In genomic region chr3:131117883-131118282, GRCm38 (mm10) we compare ENCODE assay signal across 14 mouse cellular contexts. TPM values are rescaled to one million over a fixed set of nuclear protein-coding genes. Genes with fewer than 3 reads are reported as not detected.
DNase-seq lines count a peak whose midpoint lies in the region; ATAC-seq and TF ChIP-seq lines count a peak whose summit lies in the region.
"Had no signal": no experiment of that assay in that cellular context is flagged by ENCODE, and none has a peak within 500 bp of the region (broad histone marks: within the 10 kb centered on the region; RNA-seq: fewer than 3 reads in every experiment).

No protein-coding gene starts in this region.

- peak; percentile 0 for TF ChIP-seq RAD21 in CH12.LX (IDR thresholded peaks at IDR 0.05; ENCODE audit: low read depth, low read length)

- H3K36me3 ChIP-seq in CH12.LX (replicated peaks in 1 of 2; ENCODE audit: control insufficient read depth in 1 of 2, insufficient read depth in 1 of 2, low read length in 1 of 2) = peaks cover 11 to 21% of the 10 kb centered on the region in 2 experiments
- H3K36me3 ChIP-seq in limb, embryonic 10.5 days = peaks cover 85% of the 10 kb centered on the region
- H3K36me3 ChIP-seq in hindbrain, embryonic 13.5 days = no peaks in the 10 kb centered on the region
- H3K36me3 ChIP-seq: hindbrain, embryonic 12.5 days; liver, embryonic 12.5 days had no signal

- in situ Hi-C loops in CH12.LX (cut with MboI; ENCODE audit: low pct_ligation_motif_present, low pct_unique_long_range_greater_than_20kb, low sequenced_read_pairs) = no loop called here

- peak; percentile 80 for TF ChIP-seq EP300 in CH12.LX (IDR thresholded peaks at IDR 0.05; ENCODE audit: low read length)

- peaks cover 14 to 37% of the 10 kb centered on the region in 2 experiments for H3K4me1 ChIP-seq in CH12.LX (ENCODE audit: control insufficient read depth in 1 of 2, insufficient read depth in 2 of 2)
- peaks cover 45% of the 10 kb centered on the region for H3K4me1 ChIP-seq in limb, embryonic 10.5 days
- no peaks in the 10 kb centered on the region; the same call in 1 of the 2 replicates for H3K4me1 ChIP-seq in hindbrain, embryonic 13.5 days (replicated peaks)
- H3K4me1 ChIP-seq: hindbrain, embryonic 12.5 days; liver, embryonic 12.5 days had no signal

- ATAC-seq in hindbrain, embryonic 13.5 days (ENCODE audit: low FRiP score) = no peak
- ATAC-seq: forebrain, embryonic 13.5 days; liver, embryonic 12.5 days; lung, postnatal 0 days had no signal

- H3K9ac ChIP-seq in CH12.LX (ENCODE audit: insufficient read depth, low read depth) = peak overlapping the region; percentile 60
- H3K9ac ChIP-seq in hindbrain, embryonic 13.5 days = no peak overlapping the region
- H3K9ac ChIP-seq: forebrain, embryonic 13.5 days; hindbrain, embryonic 12.5 days; liver, embryonic 12.5 days had no signal

- peak overlapping the region; percentile 80 for H3K4me2 ChIP-seq in CH12.LX (ENCODE audit: insufficient read depth, low read depth, poor library complexity, severe bottlenecking)
- no peak overlapping the region for H3K4me2 ChIP-seq in hindbrain, embryonic 13.5 days
- H3K4me2 ChIP-seq: forebrain, embryonic 13.5 days; heart, embryonic 11.5 days; hindbrain, embryonic 12.5 days; liver, embryonic 12.5 days had no signal

- H3K9me3 ChIP-seq in CH12.LX (replicated peaks; ENCODE audit: low read length) = peaks cover 3% of the 10 kb centered on the region
- no peaks in the 10 kb centered on the region for H3K9me3 ChIP-seq in limb, embryonic 10.5 days (replicated peaks)
- H3K9me3 ChIP-seq in hindbrain, embryonic 13.5 days = no peaks in the 10 kb centered on the region
- H3K9me3 ChIP-seq: forebrain, embryonic 13.5 days; hindbrain, embryonic 12.5 days; liver, embryonic 12.5 days had no signal

- H3K4me3 ChIP-seq in CH12.LX (replicated peaks in 1 of 3; ENCODE audit: low read depth in 2 of 3, low read length in 2 of 3, poor library complexity in 1 of 3) = no peak overlapping the region
- no peak overlapping the region for H3K4me3 ChIP-seq in limb, embryonic 10.5 days
- no peak overlapping the region for H3K4me3 ChIP-seq in hindbrain, embryonic 13.5 days
- H3K4me3 ChIP-seq: forebrain, embryonic 13.5 days; hindbrain, embryonic 12.5 days; liver, embryonic 12.5 days had no signal

- H3K79me2 ChIP-seq in CH12.LX (replicated peaks; ENCODE audit: control insufficient read depth, extremely low read depth, insufficient read depth, poor library complexity, severe bottlenecking) = peaks cover 43% of the 10 kb centered on the region

- TF ChIP-seq CTCF in CH12.LX (conservative IDR thresholded peaks at IDR 0.05 in 1 of 2, IDR thresholded peaks at IDR 0.05 in 1 of 2; ENCODE audit: low read depth in 2 of 2, low read length in 2 of 2) = no peak

- peak overlapping the region; percentile 93 for H3K27ac ChIP-seq in CH12.LX (ENCODE audit: insufficient read depth, low read depth)
- H3K27ac ChIP-seq in limb, embryonic 10.5 days = 0 out of 2 replicates have a peak overlapping the region, but pooled peaks have one; percentile 42
- H3K27ac ChIP-seq in hindbrain, embryonic 13.5 days = no peak overlapping the region
- H3K27ac ChIP-seq: forebrain, embryonic 13.5 days; hindbrain, embryonic 12.5 days; liver, embryonic 12.5 days had no signal

- TF ChIP-seq POLR2A in CH12.LX (IDR thresholded peaks at IDR 0.05; ENCODE audit: low read depth, low read length) = no peak; the same call in 1 of the 2 replicates

- H3K27me3 ChIP-seq in CH12.LX (replicated peaks) = peaks cover 11% of the 10 kb centered on the region
- no peaks in the 10 kb centered on the region for H3K27me3 ChIP-seq in limb, embryonic 10.5 days (ENCODE audit: low read depth, poor library complexity, severe bottlenecking)
- peaks cover 26% of the 10 kb centered on the region for H3K27me3 ChIP-seq in hindbrain, embryonic 13.5 days

- peak; percentile 45 to 52 for DNase-seq in B cell, adult 2 months
- DNase-seq in CH12.LX (ENCODE audit: extremely low read depth) = peak; percentile 90
- no peak for DNase-seq in limb, embryonic 10.5 days (ENCODE audit: low spot score)
- peak; percentile 66 for DNase-seq in natural killer cell, adult 2 months (ENCODE audit: low spot score in 2 of 2)
- DNase-seq in adrenal gland, adult 2 months = no peak
- DNase-seq in c-Kit-positive CD71-positive TER-119-positive erythroid progenitor cells, embryonic 14.5 days (ENCODE audit: low spot score) = no peak
- DNase-seq: cerebellum, adult 11-12 months; kidney, adult 11 months had no signal

- WGBS in limb, embryonic 10.5 days = 26% methylated on average over 3 of the region's 3 CpGs
- 63% methylated on average over 3 of the region's 3 CpGs for WGBS in hindbrain, embryonic 13.5 days

- dilution Hi-C loops in CH12.LX (cut with MboI; ENCODE audit: extremely low pct_ligation_motif_present, extremely low pct_unique_long_range_greater_than_20kb, low sequenced_read_pairs) = no loop called here

TF ChIP-seq in CH12.LX, 34 proteins besides CTCF, POLR2A, EP300 and RAD21:
- TF ChIP-seq MAFK (IDR thresholded peaks at IDR 0.05; ENCODE audit: insufficient replicate concordance, low read length) (no peak), MEF2A (IDR thresholded peaks at IDR 0.05; ENCODE audit: borderline replicate concordance, low read depth, low read length) (peak; percentile 85), ZNF384 (IDR thresholded peaks at IDR 0.05; ENCODE audit: low read depth, low read length) (no peak), JUND (conservative IDR thresholded peaks at IDR 0.05; ENCODE audit: low read depth, low read length) (no peak), USF1 (IDR thresholded peaks at IDR 0.05; ENCODE audit: low read depth, low read length) (no peak), BHLHE40 (IDR thresholded peaks at IDR 0.05; ENCODE audit: low read depth, low read length) (peak; percentile 86), TCF12 (IDR thresholded peaks at IDR 0.05; ENCODE audit: low read depth, low read length) (peak; percentile 95), RCOR1 (conservative IDR thresholded peaks at IDR 0.05; ENCODE audit: low read depth, low read length) (no peak), ZC3H11A (IDR thresholded peaks at IDR 0.05; ENCODE audit: low read depth, low read length) (no peak), E2F4 (IDR thresholded peaks at IDR 0.05; ENCODE audit: insufficient replicate concordance, low read depth, low read length) (0 out of 2 replicates have a peak, but pooled peaks have one; percentile 9), HCFC1 (IDR thresholded peaks at IDR 0.05; ENCODE audit: low read depth, low read length) (no peak), GABPA (IDR thresholded peaks at IDR 0.05; ENCODE audit: insufficient replicate concordance, low read depth, low read length) (no peak), JUN (IDR thresholded peaks at IDR 0.05; ENCODE audit: insufficient read depth, low read depth, low read length) (no peak), ETS1 (conservative IDR thresholded peaks at IDR 0.05; ENCODE audit: low read depth, low read length) (peak; percentile 84), PAX5 (IDR thresholded peaks at IDR 0.05; ENCODE audit: low read length) (no peak), ZKSCAN1 (IDR thresholded peaks at IDR 0.05; ENCODE audit: borderline replicate concordance, low read depth, low read length) (no peak), CHD2 (IDR thresholded peaks at IDR 0.05; ENCODE audit: low read length) (0 out of 2 replicates have a peak, but pooled peaks have one; percentile 26), MAZ (IDR thresholded peaks at IDR 0.05; ENCODE audit: low read depth, low read length) (0 out of 2 replicates have a peak, but pooled peaks have one; percentile 24), USF2 (conservative IDR thresholded peaks at IDR 0.05; ENCODE audit: low read depth, low read length) (no peak), ELF1 (IDR thresholded peaks at IDR 0.05; ENCODE audit: low read depth, low read length) (peak; percentile 59), POLR2AphosphoS2 (IDR thresholded peaks at IDR 0.05; ENCODE audit: low read depth, low read length) (no peak), MYC (IDR thresholded peaks at IDR 0.05; ENCODE audit: low read depth, low read length) (no peak; the same call in 1 of the 2 replicates), MAX (IDR thresholded peaks at IDR 0.05; ENCODE audit: low read length) (no peak), CHD1 (IDR thresholded peaks at IDR 0.05; ENCODE audit: low read depth, low read length) (no peak), NRF1 (IDR thresholded peaks at IDR 0.05; ENCODE audit: low read depth, low read length) (no peak), NELFE (IDR thresholded peaks at IDR 0.05; ENCODE audit: low read depth, low read length) (no peak), ZMIZ1 (IDR thresholded peaks at IDR 0.05; ENCODE audit: low read depth, low read length) (0 out of 2 replicates have a peak, but pooled peaks have one; percentile 1), MXI1 (IDR thresholded peaks at IDR 0.05; ENCODE audit: low read depth, low read length) (no peak), UBTF (IDR thresholded peaks at IDR 0.05; ENCODE audit: low read depth, low read length) (no peak), IRF4 (IDR thresholded peaks at IDR 0.05; ENCODE audit: low read depth, low read length) (peak; percentile 77), SIN3A (IDR thresholded peaks at IDR 0.05; ENCODE audit: low read length) (peak; percentile 71; the same call in 1 of the 2 replicates), KAT2A (IDR thresholded peaks at IDR 0.05; ENCODE audit: insufficient replicate concordance, low read length) (no peak), SMC3 (IDR thresholded peaks at IDR 0.05; ENCODE audit: low read depth, low read length) (no peak), TBP (conservative IDR thresholded peaks at IDR 0.05; ENCODE audit: low read depth, low read length) (no peak)

RNA-seq across cellular contexts. Expression of gene Lef1, which starts 7.6 kb away (rescaled TPM):
- total RNA-seq in CH12.LX (2012; rRNA removed) (14.5 and 15.8 TPM in 2 replicates), CH12.LX (2014; rRNA removed) (1.4 and 1.8 TPM in 2 replicates)
- 2.7 and 4.4 TPM in 2 replicates for polyA plus RNA-seq in CH12.LX (2012; ENCODE audit: insufficient read length, low read depth)
- polyA plus RNA-seq in limb, embryonic 10.5 days (2016; fragmentation: Nextera tagmentation; extraction: Ambion mirVana) = 60.1 and 76.1 TPM in 2 replicates
- total RNA-seq in adrenal gland, adult 2 months (2021) = 10 to 100 TPM in 1 of 2 experiments, 1 to 10 TPM in 1; 10.0 to 11.7 TPM
- 9.6 and 10.9 TPM in 2 replicates for polyA plus RNA-seq in adrenal gland, adult 2 months (2012; rRNA removed)
- polyA plus RNA-seq in hindbrain, embryonic 13.5 days (2015; fragmentation: Nextera tagmentation; extraction: Ambion mirVana) = 13.5 and 13.6 TPM in 2 replicates

Comparison
In these comparisons a context has a peak if more than half of its experiments do, and no peak if none do; other contexts are left out.
1. DNase-seq: peak in B cell, adult 2 months (2 of 2), CH12.LX (single experiment) and natural killer cell, adult 2 months (2 of 2); none in limb, embryonic 10.5 days (single experiment), adrenal gland, adult 2 months (single experiment) and c-Kit-positive CD71-positive TER-119-positive erythroid progenitor cells, embryonic 14.5 days (single experiment).